Mouse (Mus musculus) thymus, adult 2 months (tissue): Measurements from ENCODE around the gene Cebpb.

Source experiments
- CTCF ChIP-seq: fragments of 200-500 bp; IDR thresholded peaks from 2 replicates; pipeline ENCODE4 v1.5.1; 2012; ENCODE audit warnings: mild to moderate bottlenecking, control low read depth, low read length, moderate library complexity, borderline replicate concordance; ENCODE audit not compliant: control insufficient read depth, poor library complexity, insufficient read depth; ENCODE audit errors: extremely low read depth
- POLR2A ChIP-seq: fragments of 200-500 bp; IDR thresholded peaks from 2 replicates; pipeline ENCODE4 v1.6.1; 2012; ENCODE audit warnings: mild to moderate bottlenecking, low read length, control low read depth, moderate library complexity; ENCODE audit not compliant: control insufficient read depth, poor library complexity, insufficient read depth; ENCODE audit errors: extremely low read depth

GRCm38 (mm10) chr2:167723589-167724206, 35.0 kb downstream of the Cebpb start:
- TF ChIP-seq CTCF (no peak), POLR2A (no peak)
